Mouse (Mus musculus) intestine, embryonic 15.5 days (tissue): ENCODE measurements at regions not wholly inside any gene's neighbourhood (a gene's known extent, or its start where the extent isn't known, plus 50 kb on each side); places are given as distances from the start of the nearest gene placed in this dataset.

ENCODE experiments used
- ATAC-seq: fragments of 200-750 bp; cut with Nextera tagmentation; 2 replicates; pipeline ENCODE4 v1.8.0; 2017; ENCODE audit warnings: moderate TSS enrichment, moderate library complexity
- H3K27ac ChIP-seq: fragments of 300-500 bp; sonication (generic); 2 replicates; pipeline ENCODE4 v1.5.1; 2015; ENCODE audit warnings: mild to moderate bottlenecking, inconsistent platforms
- H3K27me3 ChIP-seq: fragments of 300-500 bp; sonication (generic); replicated peaks from 2 replicates; pipeline ENCODE4 v1.6.1; 2015; ENCODE audit warnings: inconsistent platforms
- H3K36me3 ChIP-seq: fragments of 300-500 bp; sonication (generic); 2 replicates; pipeline ENCODE4 v1.6.1; 2015; ENCODE audit warnings: inconsistent platforms
- H3K4me1 ChIP-seq: fragments of 300-500 bp; sonication (generic); replicated peaks from 2 replicates; pipeline ENCODE4 v1.6.1; 2015; ENCODE audit warnings: inconsistent platforms
- H3K4me2 ChIP-seq: fragments of 300-500 bp; sonication (generic); replicated peaks from 2 replicates; pipeline ENCODE4 v1.6.1; 2015; ENCODE audit warnings: mild to moderate bottlenecking, inconsistent platforms
- H3K4me3 ChIP-seq: fragments of 300-500 bp; sonication (generic); replicated peaks from 2 replicates; pipeline ENCODE4 v1.5.1; 2015; ENCODE audit warnings: inconsistent platforms
- H3K9ac ChIP-seq: fragments of 300-500 bp; sonication (generic); 2 replicates; pipeline ENCODE4 v1.6.1; 2015; ENCODE audit warnings: inconsistent platforms
- H3K9me3 ChIP-seq: fragments of 300-500 bp; sonication (generic); 2 replicates; pipeline ENCODE4 v1.6.1; 2016; ENCODE audit warnings: inconsistent platforms
- WGBS: fragments of 180-500 bp; shearing (Covaris S2); methylation state at CpG from one replicate; pipeline ENCODE4 v1.1.7; 2015; 5-methylcytosine and 5-hydroxymethylcytosine counted together

DNA sequence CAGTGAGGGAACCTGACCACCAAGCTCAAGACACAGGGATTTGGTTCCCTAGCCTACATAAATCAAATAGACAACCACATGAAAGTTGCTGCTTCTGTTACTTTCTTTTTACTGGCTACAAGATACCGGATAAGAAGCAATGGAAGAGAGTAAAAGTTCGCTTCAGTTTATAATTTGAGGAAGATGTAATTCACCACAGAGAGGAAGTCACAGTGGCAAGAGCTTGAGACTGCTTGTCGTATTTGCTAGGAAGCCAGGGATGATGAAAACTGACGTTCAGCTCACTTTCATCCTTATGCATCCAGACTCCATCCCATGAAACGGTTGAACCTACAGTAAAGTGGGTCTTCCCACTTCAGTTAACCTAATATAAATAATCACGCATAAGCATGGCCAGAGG lies 102.1 kb upstream of the Slc4a7 start:
- ATAC-seq, result no peak
- 61% methylated on average over 6 of the region's 6 CpGs for WGBS
- Histone ChIP-seq H3K4me1 (no peaks in the 10 kb centered on the region), H3K27ac (no peak overlapping the region), H3K4me3 (no peak overlapping the region), H3K4me2 (no peak overlapping the region), H3K9ac (no peak overlapping the region), H3K9me3 (no peaks in the 10 kb centered on the region), H3K27me3 (no peaks in the 10 kb centered on the region), H3K36me3 (no peaks in the 10 kb centered on the region)

DNA sequence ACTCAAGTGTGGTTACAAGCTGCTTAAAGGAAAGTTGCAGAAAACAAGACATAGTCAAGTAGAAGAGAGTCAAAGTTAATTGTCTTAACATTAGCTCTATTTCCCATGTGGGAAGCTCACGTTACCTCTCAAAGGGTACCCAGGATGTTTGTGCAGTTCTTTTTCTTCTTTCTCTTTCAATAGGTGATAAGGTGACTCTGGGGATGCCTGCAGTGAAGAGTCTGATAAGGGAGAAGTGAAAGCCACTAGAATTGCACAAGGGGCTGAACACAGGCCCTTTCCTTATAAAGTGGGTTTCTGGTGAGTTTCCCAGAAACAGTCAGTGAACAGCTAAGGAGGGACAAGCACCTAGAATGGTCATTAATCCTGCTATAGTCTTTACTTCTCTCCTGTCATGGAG lies 98.6 kb upstream of the Slc4a7 start:
- 62% methylated on average over 1 of the region's 1 CpGs for WGBS
- no peak for ATAC-seq
- Histone ChIP-seq H3K4me1 (no peaks in the 10 kb centered on the region), H3K4me2 (no peak overlapping the region), H3K27me3 (no peaks in the 10 kb centered on the region), H3K4me3 (no peak overlapping the region), H3K36me3 (no peaks in the 10 kb centered on the region), H3K27ac (no peak overlapping the region), H3K9me3 (no peaks in the 10 kb centered on the region), H3K9ac (no peak overlapping the region)

DNA sequence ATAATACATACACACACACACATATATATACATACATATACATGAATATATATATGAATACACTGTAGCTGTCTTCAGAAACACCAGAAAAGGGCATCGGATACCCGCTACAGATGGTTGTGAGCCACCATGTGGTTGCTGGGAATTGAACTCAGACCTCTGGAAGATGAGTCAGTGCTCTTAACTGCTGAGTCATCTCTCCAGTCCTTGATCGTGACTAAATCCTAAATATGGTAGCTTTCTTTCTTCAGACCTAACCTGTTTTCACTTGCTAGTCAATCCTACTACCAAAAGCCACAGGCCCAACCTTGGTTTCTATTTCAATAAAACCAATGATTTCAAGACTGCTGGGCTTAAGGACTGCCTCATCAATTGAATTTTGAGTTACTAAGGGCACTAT lies 95.0 kb upstream of the Slc4a7 start:
- Histone ChIP-seq H3K4me2 (no peak overlapping the region), H3K9me3 (no peaks in the 10 kb centered on the region), H3K27me3 (no peaks in the 10 kb centered on the region), H3K36me3 (no peaks in the 10 kb centered on the region), H3K4me3 (no peak overlapping the region), H3K27ac (no peak overlapping the region), H3K4me1 (no peaks in the 10 kb centered on the region), H3K9ac (no peak overlapping the region)
- 95% methylated on average over 3 of the region's 3 CpGs for WGBS
- no peak for ATAC-seq

DNA sequence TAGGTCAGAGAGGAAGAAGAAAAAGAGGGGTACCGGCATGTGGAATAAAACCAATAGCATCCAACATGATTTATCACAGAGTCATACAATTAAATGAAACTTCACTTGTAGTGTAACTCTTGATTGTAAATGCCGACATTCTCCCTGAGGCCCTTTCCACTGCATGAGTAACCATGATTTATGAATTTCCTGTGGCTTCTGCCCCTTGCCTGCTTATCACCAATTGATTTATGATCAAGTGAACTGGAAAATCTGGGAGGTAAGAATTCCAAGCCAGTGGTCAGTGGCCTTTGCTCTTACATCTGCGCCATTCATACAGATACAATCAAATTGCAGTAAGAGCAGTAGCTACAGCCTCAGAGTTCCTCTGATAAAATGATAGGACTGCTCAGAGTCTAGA lies 89.8 kb upstream of the Slc4a7 start:
- Histone ChIP-seq H3K4me2 (no peak overlapping the region), H3K27ac (no peak overlapping the region), H3K9me3 (no peaks in the 10 kb centered on the region), H3K27me3 (no peaks in the 10 kb centered on the region), H3K4me3 (no peak overlapping the region), H3K4me1 (no peaks in the 10 kb centered on the region), H3K36me3 (no peaks in the 10 kb centered on the region), H3K9ac (no peak overlapping the region)
- ATAC-seq, result 0 out of 2 replicates have a peak, but pooled peaks have one; percentile 28
- 36% methylated on average over 3 of the region's 3 CpGs for WGBS

DNA sequence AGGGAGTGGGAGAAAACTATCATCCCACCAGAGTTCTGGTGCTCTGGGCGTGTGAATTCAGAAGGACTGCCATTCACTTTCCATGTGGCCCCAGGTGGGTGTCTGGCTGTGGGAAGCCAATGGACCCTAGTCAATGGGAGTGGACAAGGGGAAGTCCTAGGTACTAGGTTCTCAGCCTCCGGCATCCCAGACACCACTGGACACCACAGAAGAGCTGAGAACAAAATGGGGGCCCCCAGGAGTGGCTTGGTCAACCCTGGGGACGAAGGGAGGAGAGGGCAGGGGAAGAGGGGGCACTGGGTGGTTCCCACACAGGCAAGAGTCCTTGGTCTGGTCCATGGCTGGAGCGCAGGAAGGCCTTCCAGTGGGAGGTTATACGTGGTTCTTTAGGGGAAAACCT lies 81.8 kb upstream of the Slc4a7 start:
- no peak overlapping the region for H3K27ac ChIP-seq
- no peak for ATAC-seq
- no peaks in the 10 kb centered on the region for H3K4me1 ChIP-seq
- 87% methylated on average over 5 of the region's 5 CpGs for WGBS
- no peaks in the 10 kb centered on the region for H3K9me3 ChIP-seq
- no peaks in the 10 kb centered on the region for H3K27me3 ChIP-seq
- no peak overlapping the region for H3K4me2 ChIP-seq
- H3K9ac ChIP-seq, result no peak overlapping the region
- no peak overlapping the region for H3K4me3 ChIP-seq
- H3K36me3 ChIP-seq, result no peaks in the 10 kb centered on the region

DNA sequence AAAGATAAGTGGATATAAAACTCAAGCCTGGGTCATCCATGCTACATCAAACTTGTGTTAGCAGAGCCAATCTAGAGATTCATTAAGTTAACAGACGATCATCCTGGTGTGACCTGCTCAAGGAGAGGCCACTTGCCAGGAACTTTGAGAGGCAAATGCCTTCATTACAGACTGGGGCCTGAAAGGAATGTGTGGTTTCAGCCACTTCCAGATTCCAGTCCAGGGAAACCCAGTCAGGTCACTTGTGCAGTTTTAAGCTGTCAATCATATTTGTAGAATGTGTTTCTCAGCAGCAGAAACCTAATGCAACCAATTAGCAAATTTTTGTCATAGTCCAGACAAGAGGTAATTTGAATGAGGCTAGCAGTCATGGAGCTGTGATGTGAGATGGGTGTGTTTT lies 73.4 kb upstream of the Slc4a7 start:
- Histone ChIP-seq H3K36me3 (no peaks in the 10 kb centered on the region), H3K9ac (no peak overlapping the region), H3K4me2 (no peak overlapping the region), H3K4me1 (peaks cover 7% of the 10 kb centered on the region; the same call in 1 of the 2 replicates), H3K9me3 (no peaks in the 10 kb centered on the region), H3K27me3 (no peaks in the 10 kb centered on the region), H3K4me3 (no peak overlapping the region), H3K27ac (no peak overlapping the region)
- WGBS, result 69% methylated on average over 1 of the region's 1 CpGs
- ATAC-seq, result no peak

DNA sequence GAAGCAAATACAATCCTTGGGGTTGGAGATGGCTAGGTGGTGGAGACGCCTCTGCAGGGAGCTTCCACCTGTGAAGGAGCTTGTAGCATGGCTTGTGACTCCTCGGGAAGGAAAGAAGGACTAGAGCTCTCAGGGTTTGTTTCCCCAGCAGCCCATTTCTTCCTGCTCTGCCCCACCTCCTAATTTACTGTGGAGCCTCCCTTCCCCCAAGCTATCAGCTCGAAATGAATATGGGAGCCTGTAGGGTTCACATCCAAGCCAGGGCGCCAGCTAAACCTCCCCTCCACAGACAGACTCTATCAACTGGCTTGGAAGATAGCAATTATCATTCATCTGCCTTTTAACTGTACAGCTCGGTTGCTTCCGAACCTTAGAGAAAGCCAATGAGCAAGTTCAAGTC lies 70.3 kb upstream of the Slc4a7 start:
- H3K27ac ChIP-seq, result no peak overlapping the region
- ATAC-seq, result no peak
- H3K36me3 ChIP-seq, result no peaks in the 10 kb centered on the region
- no peaks in the 10 kb centered on the region for H3K9me3 ChIP-seq
- H3K9ac ChIP-seq, result no peak overlapping the region
- H3K4me2 ChIP-seq, result no peak overlapping the region
- no peaks in the 10 kb centered on the region for H3K27me3 ChIP-seq
- 48% methylated on average over 6 of the region's 6 CpGs for WGBS
- peaks cover 7% of the 10 kb centered on the region; the same call in 1 of the 2 replicates for H3K4me1 ChIP-seq
- H3K4me3 ChIP-seq, result no peak overlapping the region

DNA sequence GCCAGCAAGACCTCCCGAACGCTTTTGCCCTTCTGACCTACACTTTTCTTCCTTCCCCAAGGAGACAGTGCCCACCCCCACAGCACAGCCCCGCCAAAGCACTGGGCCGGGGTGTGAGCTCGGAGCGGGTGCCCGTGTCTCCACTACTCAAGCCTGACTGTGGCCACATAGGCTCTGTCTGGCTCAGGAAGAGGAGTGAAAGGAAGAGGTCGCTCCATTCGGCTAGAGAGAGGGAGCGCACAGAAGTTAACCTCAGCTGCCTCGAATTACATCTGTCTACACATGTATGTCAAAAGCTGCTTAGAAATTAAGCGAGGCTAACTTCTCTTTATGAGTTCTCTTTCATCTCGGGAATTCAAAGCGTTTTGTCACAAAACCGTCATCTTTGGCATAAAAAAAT lies 69.6 kb upstream of the Slc4a7 start:
- peak overlapping the region; percentile 58 for H3K4me2 ChIP-seq
- H3K36me3 ChIP-seq, result no peaks in the 10 kb centered on the region
- no peaks in the 10 kb centered on the region for H3K27me3 ChIP-seq
- ATAC-seq, result peak; percentile 62
- no peak overlapping the region for H3K9ac ChIP-seq
- H3K4me3 ChIP-seq, result no peak overlapping the region
- H3K9me3 ChIP-seq, result no peaks in the 10 kb centered on the region
- 5% methylated on average over 15 of the region's 15 CpGs for WGBS
- H3K4me1 ChIP-seq, result peaks cover 7% of the 10 kb centered on the region; the same call in 1 of the 2 replicates
- H3K27ac ChIP-seq, result no peak overlapping the region

DNA sequence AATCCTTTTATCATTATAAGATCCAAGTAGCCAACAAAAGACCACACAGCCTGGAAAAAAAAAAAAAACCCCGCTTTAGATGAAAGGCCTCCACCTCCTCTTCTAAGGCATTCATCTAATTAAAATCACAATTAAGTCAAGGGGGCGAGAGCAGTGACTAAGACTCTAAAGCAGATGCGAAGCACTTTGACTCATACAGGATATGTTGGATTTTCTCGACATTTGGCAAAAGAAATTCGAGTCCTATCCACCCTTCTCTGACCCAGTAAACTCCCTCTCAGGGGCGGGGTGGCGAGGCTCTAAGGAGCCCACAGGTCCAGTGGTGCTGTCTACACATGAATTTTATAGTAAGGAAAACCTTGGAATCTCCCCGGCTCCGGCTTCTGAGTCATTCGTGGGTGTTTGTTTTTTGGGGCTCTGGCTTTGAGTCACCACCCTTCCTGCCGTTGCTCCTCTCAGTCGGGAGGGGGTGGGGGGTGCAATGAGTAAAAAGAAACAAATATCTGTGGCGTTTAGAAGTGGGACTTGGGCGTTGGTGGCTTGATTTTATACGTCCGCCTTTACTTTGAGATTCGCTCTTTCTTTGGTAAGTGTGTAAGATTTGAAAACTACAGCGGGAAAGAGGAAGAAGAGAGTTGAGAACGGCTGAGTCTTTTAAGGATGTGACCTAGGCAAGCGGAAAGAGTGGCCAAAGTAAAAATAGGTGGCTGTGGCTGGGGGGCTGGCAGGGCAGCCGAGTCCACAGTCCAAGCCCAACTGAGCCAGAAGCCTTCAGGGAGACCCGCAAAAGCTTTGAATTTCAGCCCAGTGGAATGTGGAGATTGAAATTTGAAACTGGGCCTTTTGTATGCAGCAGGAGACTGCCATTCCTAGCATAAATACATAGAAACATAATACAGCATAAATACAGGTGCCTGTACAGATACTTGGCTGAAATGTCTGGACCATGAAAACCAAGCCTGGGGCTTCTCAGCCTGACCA lies 68.8 kb upstream of the Slc4a7 start:
- Histone ChIP-seq H3K36me3 (no peaks in the 10 kb centered on the region), H3K4me2 (peak overlapping the region; percentile 58), H3K27ac (peak overlapping the region; percentile 9; the same call in 1 of the 2 replicates), H3K9me3 (no peaks in the 10 kb centered on the region), H3K27me3 (no peaks in the 10 kb centered on the region), H3K4me3 (peak overlapping the region; percentile 17; the same call in 1 of the 2 replicates), H3K4me1 (peaks cover 7% of the 10 kb centered on the region; the same call in 1 of the 2 replicates), H3K9ac (no peak overlapping the region)
- 8% methylated on average over 22 of the region's 22 CpGs for WGBS
- peak; percentile 69 for ATAC-seq

DNA sequence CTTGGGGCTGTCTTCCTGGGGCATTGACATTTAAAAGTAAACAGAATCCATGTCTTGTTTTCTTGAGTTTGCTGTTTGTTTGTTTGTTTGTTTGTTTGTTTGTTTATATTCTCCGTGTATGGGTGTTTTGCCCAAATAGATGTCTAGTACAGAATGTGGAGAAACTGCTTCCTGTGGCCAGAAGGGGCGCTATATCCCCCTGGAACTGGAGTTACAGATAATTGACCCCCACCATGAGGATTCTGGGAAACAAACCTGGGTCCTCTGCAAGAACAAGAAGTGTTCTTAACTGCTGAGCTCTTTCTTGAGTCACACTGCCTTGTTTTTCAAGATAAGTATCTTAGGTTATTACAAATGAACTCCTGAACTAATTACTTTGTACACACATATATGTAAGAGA lies 68.1 kb upstream of the Slc4a7 start:
- 39% methylated on average over 2 of the region's 2 CpGs for WGBS
- Histone ChIP-seq H3K27ac (no peak overlapping the region), H3K4me1 (peaks cover 7% of the 10 kb centered on the region; the same call in 1 of the 2 replicates), H3K27me3 (no peaks in the 10 kb centered on the region), H3K4me3 (no peak overlapping the region), H3K36me3 (no peaks in the 10 kb centered on the region), H3K9ac (no peak overlapping the region), H3K4me2 (no peak overlapping the region), H3K9me3 (no peaks in the 10 kb centered on the region)
- no peak for ATAC-seq

DNA sequence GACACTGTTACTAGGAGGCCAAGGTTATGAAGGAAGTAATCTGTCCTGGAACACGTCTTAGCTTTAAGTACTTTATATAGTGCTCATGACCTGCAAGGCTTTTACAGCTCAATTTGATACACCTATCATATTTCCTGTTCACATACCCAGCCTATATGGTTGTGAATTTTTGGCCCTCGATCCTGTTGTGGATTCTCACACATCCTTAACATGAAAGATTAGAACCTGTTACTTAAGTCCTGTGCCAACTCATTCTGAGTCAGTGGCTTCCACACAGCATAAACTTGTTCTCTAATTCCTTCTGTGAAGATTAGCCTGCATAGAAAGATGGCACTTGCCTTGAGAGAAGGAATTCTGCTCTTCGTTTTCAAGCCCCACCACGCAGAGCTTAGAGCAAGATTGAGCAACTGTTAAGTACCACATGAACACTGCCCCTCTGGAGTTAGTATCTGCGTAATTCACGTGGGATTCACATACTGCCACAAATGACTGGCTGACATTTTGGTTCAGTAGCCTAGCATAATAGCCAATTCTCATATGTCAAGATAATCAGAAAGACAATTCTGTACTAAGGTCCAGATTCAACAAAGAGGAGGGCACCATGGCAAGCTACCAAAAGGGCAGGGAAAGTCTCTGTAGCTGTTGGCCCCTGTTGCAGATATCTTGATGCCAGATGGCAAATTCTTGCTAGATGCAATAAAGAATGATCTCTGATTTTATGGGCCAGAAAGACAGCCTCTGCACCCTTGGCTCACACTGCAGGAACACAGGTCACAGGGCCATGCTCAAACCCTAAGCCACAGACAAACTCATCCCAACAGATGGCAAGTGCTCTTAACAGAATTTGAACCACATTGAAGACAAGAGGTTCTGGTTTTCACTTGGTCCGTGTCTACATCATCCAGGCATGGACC lies 62.7 kb upstream of the Slc4a7 start:
- WGBS, result 74% methylated on average over 7 of the region's 7 CpGs
- Histone ChIP-seq H3K36me3 (no peaks in the 10 kb centered on the region), H3K4me3 (no peak overlapping the region), H3K27me3 (no peaks in the 10 kb centered on the region), H3K4me2 (no peak overlapping the region), H3K4me1 (no peaks in the 10 kb centered on the region), H3K9me3 (no peaks in the 10 kb centered on the region), H3K9ac (no peak overlapping the region), H3K27ac (no peak overlapping the region)
- peak; percentile 43 for ATAC-seq

DNA sequence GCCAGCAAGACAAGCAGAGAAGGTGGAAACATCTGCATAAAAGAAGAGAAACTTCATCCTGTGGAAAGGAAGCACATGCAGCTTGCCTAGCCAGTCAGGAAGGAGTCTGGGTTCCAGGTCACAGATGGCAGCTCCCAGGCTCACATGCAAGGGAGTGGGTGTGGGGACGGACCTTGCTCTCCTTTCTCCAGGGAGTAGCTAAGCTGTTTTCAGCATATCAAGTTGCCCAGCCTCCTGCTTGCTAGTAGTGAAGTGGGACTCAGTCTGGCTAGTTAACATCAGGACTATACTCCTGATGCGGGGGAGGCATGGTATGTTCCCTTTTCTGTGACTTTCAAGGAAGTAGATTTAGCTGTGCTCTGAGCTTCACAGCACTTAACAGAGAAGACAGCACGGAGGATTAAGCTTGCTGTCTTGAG lies 62.0 kb upstream of the Slc4a7 start:
- Histone ChIP-seq H3K27me3 (no peaks in the 10 kb centered on the region), H3K9me3 (no peaks in the 10 kb centered on the region), H3K9ac (no peak overlapping the region), H3K4me1 (no peaks in the 10 kb centered on the region), H3K4me3 (no peak overlapping the region), H3K27ac (no peak overlapping the region), H3K4me2 (no peak overlapping the region), H3K36me3 (no peaks in the 10 kb centered on the region)
- ATAC-seq, result peak; percentile 83
- whole genome bisulfite sequencing, result 47% methylated on average over 3 of the region's 3 CpGs
